Mouse (Mus musculus) lung, postnatal 0 days (tissue): Measurements from ENCODE around the gene Fryl.
"Not testable (repeated sequence)": the region's sequence is repeated elsewhere in the genome, so short reads cannot be mapped to it uniquely, and the experiment has no call there.

Source experiments
- CTCF ChIP-seq: IDR thresholded peaks from 2 replicates; pipeline ENCODE4 v1.5.1; 2016; ENCODE audit warnings: antibody characterized with exemption, mild to moderate bottlenecking
- EP300 ChIP-seq: IDR thresholded peaks from 2 replicates; pipeline ENCODE4 v1.6.1; 2016; ENCODE audit warnings: antibody characterized with exemption, mild to moderate bottlenecking, control low read depth

DNA sequence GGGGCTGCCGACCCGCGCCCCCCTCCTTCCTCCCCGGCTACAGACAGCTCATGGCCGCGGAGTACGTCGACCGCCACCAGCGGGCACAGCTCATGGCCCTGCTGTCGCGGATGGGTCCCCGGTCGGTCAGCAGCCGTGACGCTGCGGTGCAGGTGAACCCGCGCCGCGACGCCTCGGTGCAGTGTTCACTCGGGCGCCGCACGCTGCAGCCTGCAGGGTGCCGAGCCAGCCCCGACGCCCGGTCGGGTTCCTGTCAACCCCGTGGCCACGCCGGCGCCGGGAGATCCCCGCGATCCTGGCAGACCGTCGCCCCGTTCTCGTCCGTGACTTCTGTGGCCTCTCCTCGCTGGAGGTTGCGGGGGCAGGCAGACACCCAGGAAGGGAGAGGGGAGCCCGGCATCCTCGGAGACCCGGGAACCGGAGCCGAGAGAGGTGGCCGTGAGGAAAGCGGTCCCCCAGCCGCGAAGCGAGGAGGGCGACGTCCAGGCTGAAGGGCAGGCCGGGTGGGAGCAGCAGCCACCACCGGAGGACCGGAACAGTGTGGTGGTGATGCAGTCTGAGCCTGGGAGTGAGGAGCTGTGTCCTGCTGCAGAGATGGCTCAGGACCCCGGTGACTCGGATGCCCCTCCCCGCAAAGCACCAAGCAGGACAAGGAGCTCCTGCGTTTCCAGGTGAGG lies 242.7 kb downstream of the Fryl start:
- not testable (repeated sequence) for TF ChIP-seq CTCF, EP300
